Mouse (Mus musculus): ENCODE results near the gene Dnah14. TPM values are rescaled to one million over a fixed set of nuclear protein-coding genes. Genes with fewer than 3 reads are reported as not detected.
A peak's percentile ranks its signal among the peaks of the same experiment; 100 is the strongest.

Gene Dnah14
- 1.3 and 2.6 TPM in 2 replicates for polyA plus RNA-seq (2012; rRNA removed)

GRCm38 (mm10) chr1:181576322-181576721 is at the start of gene Dnah14:
Dnah14 (plus strand) TSS chr1:181576559.
- DNase-seq (ENCODE audit: extremely low spot score in 1 of 2, low spot score in 1 of 2), result no peak

- peak in 1 of 2 experiments; percentile 53 for DNase-seq (ENCODE audit: extremely low spot score in 1 of 2, low spot score in 1 of 2)
Measured at GRCm38 (mm10) chr1:181529368-181529767, 47.0 kb upstream of the Dnah14 start.

GRCm38 (mm10) chr1:181535165-181535873 is 41.0 kb upstream of the Dnah14 start:
- DNase-seq (ENCODE audit: extremely low spot score in 1 of 2, low spot score in 1 of 2), result peak; percentile 53 to 71

GRCm38 (mm10) chr1:181537627-181538525 is 38.5 kb upstream of the Dnah14 start:
- no peak for DNase-seq (ENCODE audit: extremely low spot score in 1 of 2, low spot score in 1 of 2)

GRCm38 (mm10) chr1:181539846-181540769 is 36.3 kb upstream of the Dnah14 start:
- DNase-seq (ENCODE audit: extremely low spot score in 1 of 2, low spot score in 1 of 2), result no peak

GRCm38 (mm10) chr1:181543711-181544383 is 32.5 kb upstream of the Dnah14 start:
- no peak for DNase-seq (ENCODE audit: extremely low spot score in 1 of 2, low spot score in 1 of 2)

- DNase-seq (ENCODE audit: extremely low spot score in 1 of 2, low spot score in 1 of 2), result peak; percentile 49 to 92
Measured at GRCm38 (mm10) chr1:181545044-181545772, 31.2 kb upstream of the Dnah14 start.

- peak; percentile 57 to 64 for DNase-seq (ENCODE audit: extremely low spot score in 1 of 2, low spot score in 1 of 2)
Measured at GRCm38 (mm10) chr1:181549987-181550386, 26.4 kb upstream of the Dnah14 start.

GRCm38 (mm10) chr1:181550826-181551225 is 25.5 kb upstream of the Dnah14 start:
- DNase-seq (ENCODE audit: extremely low spot score in 1 of 2, low spot score in 1 of 2), result no peak

- DNase-seq (ENCODE audit: extremely low spot score in 1 of 2, low spot score in 1 of 2), result peak in 1 of 2 experiments; percentile 46
Measured at GRCm38 (mm10) chr1:181552533-181553410, 23.6 kb upstream of the Dnah14 start.

- DNase-seq (ENCODE audit: extremely low spot score in 1 of 2, low spot score in 1 of 2), result no peak
Measured at GRCm38 (mm10) chr1:181555475-181555874, 20.9 kb upstream of the Dnah14 start.

GRCm38 (mm10) chr1:181559655-181560054 is 16.7 kb upstream of the Dnah14 start:
- no peak for DNase-seq (ENCODE audit: extremely low spot score in 1 of 2, low spot score in 1 of 2)

GRCm38 (mm10) chr1:181560325-181560724 is 16.0 kb upstream of the Dnah14 start:
- no peak for DNase-seq (ENCODE audit: extremely low spot score in 1 of 2, low spot score in 1 of 2)

- DNase-seq (ENCODE audit: extremely low spot score in 1 of 2, low spot score in 1 of 2), result peak in 1 of 2 experiments; percentile 36
Measured at GRCm38 (mm10) chr1:181560896-181561767, 15.2 kb upstream of the Dnah14 start.

GRCm38 (mm10) chr1:181561768-181562444 is 14.5 kb upstream of the Dnah14 start:
- no peak for DNase-seq (ENCODE audit: extremely low spot score in 1 of 2, low spot score in 1 of 2)

- DNase-seq (ENCODE audit: extremely low spot score in 1 of 2, low spot score in 1 of 2), result no peak
Measured at GRCm38 (mm10) chr1:181569447-181569846, 6.9 kb upstream of the Dnah14 start.

GRCm38 (mm10) chr1:181583152-181583551 is 6.8 kb downstream of the Dnah14 start:
- peak in 1 of 2 experiments; percentile 5 for DNase-seq (ENCODE audit: extremely low spot score in 1 of 2, low spot score in 1 of 2)

All from frontal cortex, adult 2 months (tissue).